Mouse (Mus musculus): ENCODE results near the gene Otud7b.

GRCm38 (mm10) chr3:96058231-96058896, 46.0 kb upstream of the Otud7b start, which contains the start of gene Vps45:
- TF ChIP-seq CTCF (IDR thresholded peaks at IDR 0.05; ENCODE audit: control insufficient read depth, insufficient read depth, insufficient read length) (no peak), USF1 (IDR thresholded peaks at IDR 0.05; ENCODE audit: low read depth) (no peak), MAX (IDR thresholded peaks at IDR 0.05) (no peak), CEBPB (IDR thresholded peaks at IDR 0.05; ENCODE audit: low read depth) (no peak), MYOD1 (IDR thresholded peaks at IDR 0.05; ENCODE audit: control insufficient read depth, insufficient read length, low read depth) (no peak), MYOG (IDR thresholded peaks at IDR 0.05; ENCODE audit: control insufficient read depth, extremely low read depth, insufficient read length) (no peak)

Measured in C2C12 (cell line).